In genomic region chr6:81795281-81795680, GRCm38 (mm10) we compare ENCODE assay signal across 17 mouse cellular contexts.
DNase-seq lines count a peak whose midpoint lies in the region; ATAC-seq and TF ChIP-seq lines count a peak whose summit lies in the region.
"Had no signal": no experiment of that assay in that cellular context is flagged by ENCODE, and none has a peak within 500 bp of the region (broad histone marks: within the 10 kb centered on the region; RNA-seq: fewer than 3 reads in every experiment).

No protein-coding gene starts in this region.

- in situ Hi-C loops in Patski (cut with MboI; ENCODE audit: low pct_unique_long_range_greater_than_20kb): no loop called here

- POLR2A ChIA-PET in Patski (lab: Charles Lee): no interaction called here

- H3K4me3 ChIP-seq in layer of hippocampus, adult 2 months: no peak overlapping the region
- H3K4me3 ChIP-seq: heart, adult 2 months; limb, embryonic 13.5 days; neural tube, embryonic 15.5 days had no signal

- ATAC-seq in Patski: no peak
- ATAC-seq in CD4-positive, CD25-positive, alpha-beta regulatory T cell, adult 4 months: no peak
- ATAC-seq: forebrain, embryonic 14.5 days had no signal

- peak; percentile 57 for TF ChIP-seq CTCF in layer of hippocampus, adult 2 months (conservative IDR thresholded peaks at IDR 0.05)
- TF ChIP-seq CTCF in Patski (IDR thresholded peaks at IDR 0.05): peak; percentile 39

- H3K27me3 ChIP-seq in Patski: peaks cover 13% of the 10 kb centered on the region
- H3K27me3 ChIP-seq: limb, embryonic 13.5 days; neural tube, embryonic 15.5 days had no signal

- CTCF ChIA-PET in Patski (lab: Charles Lee): no interaction called here

- DNase-seq in cerebellum, postnatal 10 days: peak; percentile 22 to 23
- no peak for DNase-seq in cerebellum, adult 9-10 months
- DNase-seq in layer of hippocampus, adult 2 months (ENCODE audit: low spot score in 2 of 2): no peak
- DNase-seq in layer of hippocampus, postnatal 36 days: no peak
- DNase-seq in 3T3-L1 (ENCODE audit: low read depth, low spot score) (peak; percentile 6), Patski (ENCODE audit: low read depth, low spot score) (no peak)
- DNase-seq in c-Kit-positive CD71-positive TER-119-positive erythroid progenitor cells, embryonic 14.5 days (ENCODE audit: low spot score): no peak
- DNase-seq: cerebellum, adult 11-12 months; heart, adult 2 months; kidney, adult 18-20 months; lung, adult 18-20 months; thymus, postnatal 36 days had no signal

- no peak overlapping the region for H3K27ac ChIP-seq in layer of hippocampus, adult 2 months
- H3K27ac ChIP-seq: heart, adult 2 months; hindbrain, embryonic 14.5 days; limb, embryonic 13.5 days; neural tube, embryonic 15.5 days had no signal

Comparison
In these comparisons a context has a peak if more than half of its experiments do, and no peak if none do; other contexts are left out.
1. DNase-seq: peak in cerebellum, postnatal 10 days (2 of 2) and 3T3-L1 (single experiment); none in cerebellum, adult 9-10 months (single experiment), layer of hippocampus, adult 2 months (0 of 2), layer of hippocampus, postnatal 36 days (0 of 2), Patski (single experiment) and c-Kit-positive CD71-positive TER-119-positive erythroid progenitor cells, embryonic 14.5 days (single experiment).